Mouse (Mus musculus) kidney, postnatal 10 days (tissue): ENCODE data around the gene Cop1.

Source experiments
- DNase-seq: peaks from one replicate; pipeline ENCODE4 v3.0.0; 2021; ENCODE audit warnings: mixed read lengths

The Cop1 gene

GRCm38 (mm10) chr1:159290859-159291258, 58.7 kb downstream of the Cop1 start:
- no peak for DNase-seq

GRCm38 (mm10) chr1:159301418-159302082, 69.4 kb downstream of the Cop1 start:
- no peak for DNase-seq

GRCm38 (mm10) chr1:159313625-159314024, 81.5 kb downstream of the Cop1 start:
- DNase-seq, result no peak

GRCm38 (mm10) chr1:159322586-159322985, 90.5 kb downstream of the Cop1 start:
- peak; percentile 10 for DNase-seq

GRCm38 (mm10) chr1:159331008-159331407, 98.9 kb downstream of the Cop1 start:
- no peak for DNase-seq

GRCm38 (mm10) chr1:159334157-159334556, 102.0 kb downstream of the Cop1 start:
- no peak for DNase-seq

- DNase-seq, result no peak
These were observed 110.2 kb downstream of the Cop1 start for GRCm38 (mm10) chr1:159342355-159342754.

- DNase-seq, result peak; percentile 17
These were observed 123.0 kb downstream of the Cop1 start for GRCm38 (mm10) chr1:159355027-159355570.

- DNase-seq, result no peak
These were observed 126.6 kb downstream of the Cop1 start for GRCm38 (mm10) chr1:159358713-159359112.

GRCm38 (mm10) chr1:159371881-159372390, 139.8 kb downstream of the Cop1 start:
- DNase-seq, result no peak

GRCm38 (mm10) chr1:159382218-159382617, 150.1 kb downstream of the Cop1 start:
- no peak for DNase-seq

GRCm38 (mm10) chr1:159382916-159383315, 150.8 kb downstream of the Cop1 start:
- DNase-seq, result no peak

GRCm38 (mm10) chr1:159386458-159386857, 154.3 kb downstream of the Cop1 start:
- DNase-seq, result no peak

- DNase-seq, result peak; percentile 40
These were observed 156.5 kb downstream of the Cop1 start for GRCm38 (mm10) chr1:159388565-159389024.

GRCm38 (mm10) chr1:159390049-159390448, 157.9 kb downstream of the Cop1 start:
- DNase-seq, result peak; percentile 81

- DNase-seq, result no peak
These were observed 160.5 kb downstream of the Cop1 start for GRCm38 (mm10) chr1:159392667-159393066.

- DNase-seq, result peak; percentile 63
These were observed 161.1 kb downstream of the Cop1 start for GRCm38 (mm10) chr1:159393070-159393699.

- DNase-seq, result no peak
These were observed 161.8 kb downstream of the Cop1 start for GRCm38 (mm10) chr1:159393931-159394330.

GRCm38 (mm10) chr1:159396515-159396914, 164.4 kb downstream of the Cop1 start:
- DNase-seq, result peak; percentile 54
